Mouse (Mus musculus): ENCODE measurements around the gene Lct.
"Not testable (repeated sequence)": the region's sequence is repeated elsewhere in the genome, so short reads cannot be mapped to it uniquely, and the experiment has no call there.

Gene Lct

DNA sequence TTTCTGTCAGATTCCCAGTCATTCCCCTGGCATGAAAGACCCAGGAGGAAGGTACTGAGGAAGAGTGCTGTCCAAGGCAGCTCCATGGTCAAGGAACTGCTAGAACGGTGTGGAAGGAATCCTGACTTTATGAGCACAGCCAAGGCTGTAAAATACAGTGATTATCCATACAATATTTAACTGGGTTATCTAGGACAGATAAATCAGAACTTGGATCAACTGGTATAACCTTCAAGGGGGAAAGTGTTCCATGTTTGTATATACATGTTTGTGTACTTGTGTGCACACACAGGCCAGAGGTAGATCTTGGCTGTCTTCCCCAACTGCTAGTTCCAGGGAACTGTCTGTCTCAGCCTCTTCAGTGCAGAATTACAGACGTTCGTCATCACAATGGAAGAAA lies at the start of gene Lct:
Lct (minus strand) TSS at position 101 of the 400 bp plus-strand sequence.
- no peak for DNase-seq (ENCODE audit: low read depth)

DNA sequence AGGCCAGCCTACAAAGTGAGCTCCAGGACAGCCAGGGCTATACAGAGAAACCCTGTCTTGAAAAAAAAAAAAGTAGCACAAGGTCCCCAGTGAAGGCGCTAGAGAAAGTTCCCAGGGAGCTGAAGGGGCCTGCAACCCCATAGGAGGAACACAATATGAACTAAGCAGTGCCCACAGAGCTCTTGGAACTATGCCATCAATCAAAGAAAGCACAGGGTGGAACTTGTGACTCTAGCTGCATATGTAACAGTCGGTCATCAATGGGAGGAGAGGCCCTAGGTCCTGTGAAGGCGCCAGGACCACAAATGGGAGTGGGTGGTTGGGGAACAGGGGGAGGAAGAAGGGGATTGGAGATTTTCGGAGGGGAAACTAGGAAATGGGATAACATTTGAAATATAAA lies 48.7 kb upstream of the Lct start:
- no peak for DNase-seq (ENCODE audit: low read depth)

DNA sequence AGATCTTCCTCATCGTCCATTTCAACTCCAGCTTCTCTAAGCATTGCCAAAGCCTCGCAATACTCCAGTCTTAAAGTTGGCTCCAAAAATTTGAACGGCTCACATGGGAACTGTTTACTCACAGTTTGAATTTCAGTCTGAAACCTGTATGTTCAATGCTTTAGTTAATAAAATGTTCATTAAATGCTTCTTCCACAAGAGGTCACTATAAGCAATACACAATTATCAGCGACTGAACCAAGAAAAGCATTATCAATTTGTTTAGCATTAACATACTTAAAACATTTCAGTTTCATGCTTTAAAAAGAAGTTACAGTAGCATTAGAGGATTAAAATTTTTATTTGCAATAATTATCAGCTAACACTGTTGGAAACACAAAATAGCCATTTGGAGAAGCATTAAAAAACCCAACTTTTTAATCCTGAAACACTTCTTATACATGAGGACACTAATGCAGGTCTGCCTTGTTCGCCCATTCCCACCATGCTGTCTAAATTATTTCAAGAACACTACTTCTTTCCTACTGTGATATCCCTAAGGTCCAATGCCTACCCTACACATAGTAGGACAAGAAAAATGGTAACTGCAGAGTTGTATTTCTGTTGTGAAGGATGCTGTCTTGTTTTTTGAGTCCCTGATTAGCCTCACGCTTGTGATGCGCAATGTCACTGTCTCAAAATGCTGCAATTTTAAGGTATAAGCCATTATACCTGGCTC lies 44.2 kb upstream of the Lct start:
- no peak for DNase-seq (ENCODE audit: low read depth)

DNA sequence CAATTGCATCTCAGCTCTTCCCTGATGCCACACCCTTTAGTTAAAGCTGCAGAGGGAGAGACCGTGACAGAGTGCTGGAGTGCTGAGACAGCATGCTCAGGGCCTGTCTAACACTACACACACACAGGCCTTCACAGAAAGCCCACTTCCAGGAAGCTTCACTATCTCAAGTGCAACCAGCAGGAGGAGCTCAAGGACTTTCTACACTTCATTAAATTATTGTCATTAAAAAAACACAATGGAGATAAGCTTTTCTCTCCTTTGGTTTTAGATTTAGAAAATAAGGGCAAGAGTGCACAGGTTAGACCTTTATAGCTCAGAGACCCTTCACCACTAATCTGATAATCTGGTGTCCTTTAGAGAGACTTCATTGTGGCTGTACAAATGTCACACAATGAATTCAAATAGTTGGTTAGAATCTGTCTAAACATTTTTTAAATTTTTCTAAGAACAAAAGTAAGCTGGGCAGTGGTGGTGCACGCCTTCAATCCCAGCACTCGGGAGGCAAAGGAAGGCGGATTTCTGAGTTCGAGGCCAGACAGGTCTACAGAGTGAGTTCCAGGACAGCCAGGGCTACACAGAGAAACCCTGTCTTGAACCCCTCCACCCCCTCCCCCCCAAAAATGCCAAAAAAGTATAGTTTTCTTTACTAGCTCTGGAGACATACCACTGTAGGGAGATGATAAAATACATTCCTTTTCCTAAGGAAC lies 40.8 kb upstream of the Lct start:
- DNase-seq (ENCODE audit: low read depth): peak; percentile 70

DNA sequence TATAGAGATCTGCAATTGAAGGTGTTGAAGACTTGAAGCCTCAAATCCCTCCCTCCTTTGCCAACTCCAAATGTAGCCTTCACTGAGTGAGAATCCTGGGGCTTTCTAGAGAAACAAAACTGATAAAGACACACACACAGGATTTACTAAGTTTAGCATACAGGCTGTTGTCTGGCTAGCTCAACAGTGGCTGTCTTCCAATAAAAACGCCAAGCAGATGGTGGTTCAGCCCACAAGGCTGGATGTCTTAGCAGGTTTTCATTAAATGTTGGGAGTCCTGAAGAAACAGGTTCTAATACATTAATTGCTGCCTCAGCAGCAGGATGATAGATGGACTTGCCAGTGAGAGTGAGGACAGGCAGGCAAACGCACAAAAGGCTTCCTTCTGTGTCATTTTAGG lies 32.5 kb upstream of the Lct start:
- DNase-seq (ENCODE audit: low read depth): no peak

DNA sequence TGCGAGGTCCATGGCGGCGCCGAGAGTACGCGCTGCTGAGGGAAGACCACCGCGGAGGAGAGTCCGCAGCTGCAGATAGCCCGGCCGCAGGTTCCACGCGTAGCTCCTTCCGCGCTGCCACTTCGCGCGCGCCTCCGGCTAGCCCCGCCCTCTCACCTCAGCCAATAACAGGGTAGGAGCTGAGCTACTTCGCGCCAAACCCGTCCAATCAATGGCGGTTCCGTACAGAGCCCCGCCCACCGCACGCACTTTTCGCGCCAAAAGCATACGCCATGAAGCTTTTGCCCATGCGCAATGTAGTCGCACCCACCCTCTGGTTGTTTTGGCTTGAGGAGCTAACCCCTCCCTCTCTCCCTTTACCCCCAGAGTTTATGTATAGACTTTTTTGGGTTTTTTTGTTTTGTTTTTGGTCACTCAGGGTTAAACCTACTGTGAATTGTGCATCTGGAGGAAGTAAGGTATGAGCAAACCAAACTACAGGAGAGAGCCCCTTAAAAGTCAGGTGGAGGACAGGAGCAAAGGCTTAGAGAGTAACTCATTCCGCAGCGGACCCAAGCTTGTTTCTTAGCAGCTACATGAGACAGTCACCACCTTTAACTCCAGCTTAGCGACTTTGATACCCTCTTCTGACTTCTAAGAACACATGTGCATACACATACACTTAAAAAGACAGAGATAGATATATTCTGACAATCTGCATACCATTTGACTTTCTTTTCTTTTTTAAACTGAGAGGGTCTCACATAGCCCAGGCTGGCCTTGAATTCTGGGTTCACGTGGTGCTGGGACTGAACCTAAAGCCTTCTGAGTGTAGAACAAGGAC lies 31.6 kb upstream of the Lct start, which contains the start of gene Mcm6:
Mcm6 (minus strand) TSS at position 111 of the 823 bp plus-strand sequence.
- peak; percentile 94 for DNase-seq (ENCODE audit: low read depth)

DNA sequence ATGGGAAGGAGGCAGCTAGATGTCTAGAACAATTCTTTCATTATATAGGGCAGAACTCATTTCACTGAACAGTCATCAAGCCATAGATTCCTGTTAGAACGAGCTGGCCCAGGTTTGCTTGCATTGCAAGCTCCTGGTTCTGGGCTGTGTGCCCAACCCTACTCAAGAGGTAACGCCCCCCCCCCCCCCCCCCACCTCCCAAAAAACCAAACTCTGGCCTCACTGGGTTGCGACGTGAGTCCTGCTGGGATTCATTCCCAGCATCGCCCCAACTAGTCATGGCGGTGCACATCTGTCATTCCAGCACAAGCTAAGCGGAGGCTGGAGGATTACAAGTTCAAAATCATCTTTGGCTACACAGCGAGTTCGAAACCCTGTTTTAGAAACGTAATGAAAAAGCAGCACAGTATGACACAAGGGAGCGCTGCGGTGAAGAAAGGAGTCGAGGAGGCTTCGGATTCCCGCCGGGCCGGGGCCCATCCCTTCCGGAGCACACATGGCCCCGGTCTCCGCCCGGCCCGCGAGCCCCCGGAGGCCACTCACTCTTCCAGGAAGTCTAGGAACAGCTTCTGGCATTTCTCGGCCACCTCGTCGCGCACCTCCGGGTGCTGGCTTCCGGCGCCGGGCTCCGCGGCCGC lies 30.9 kb upstream of the Lct start:
- no peak for DNase-seq (ENCODE audit: low read depth)

DNA sequence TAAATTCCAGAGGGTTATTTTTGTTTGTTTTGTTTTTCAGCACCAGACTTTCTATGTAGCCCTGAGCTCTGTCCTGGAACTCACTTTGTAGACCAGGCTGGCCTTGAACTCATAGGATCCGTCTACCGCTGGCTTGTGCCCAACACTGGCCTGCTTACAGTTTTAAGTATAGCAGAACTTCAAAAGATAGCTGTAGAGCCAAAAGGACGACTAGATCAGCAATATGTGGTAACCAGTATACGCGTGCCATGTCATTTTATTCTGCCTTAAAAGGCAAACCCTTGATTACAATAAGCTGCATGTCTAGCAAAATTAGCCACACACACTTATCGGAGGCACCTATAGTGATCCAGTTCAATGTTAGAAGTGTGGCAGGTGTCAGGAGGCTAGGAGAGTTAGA lies 30.2 kb upstream of the Lct start:
- no peak for DNase-seq (ENCODE audit: low read depth)

DNA sequence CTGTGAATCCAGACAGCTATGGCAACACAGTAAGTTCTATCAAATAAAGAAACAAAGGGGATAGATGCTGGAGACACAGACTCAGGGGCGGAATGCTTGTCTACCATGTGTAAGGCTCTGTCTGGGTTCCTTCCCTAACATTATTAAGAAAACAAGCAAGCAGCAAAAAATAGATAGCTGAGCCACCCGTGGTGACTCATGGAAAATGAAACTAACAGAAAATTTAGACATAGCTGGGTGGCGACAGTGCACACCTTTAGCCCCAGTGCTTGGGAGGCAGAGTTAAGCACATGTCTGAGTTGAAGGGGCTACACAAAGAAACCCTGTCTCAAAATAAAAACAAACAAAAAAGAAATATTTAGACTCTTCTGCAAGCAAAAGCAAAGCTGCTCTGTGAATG lies 29.3 kb upstream of the Lct start:
- DNase-seq (ENCODE audit: low read depth): peak; percentile 35

DNA sequence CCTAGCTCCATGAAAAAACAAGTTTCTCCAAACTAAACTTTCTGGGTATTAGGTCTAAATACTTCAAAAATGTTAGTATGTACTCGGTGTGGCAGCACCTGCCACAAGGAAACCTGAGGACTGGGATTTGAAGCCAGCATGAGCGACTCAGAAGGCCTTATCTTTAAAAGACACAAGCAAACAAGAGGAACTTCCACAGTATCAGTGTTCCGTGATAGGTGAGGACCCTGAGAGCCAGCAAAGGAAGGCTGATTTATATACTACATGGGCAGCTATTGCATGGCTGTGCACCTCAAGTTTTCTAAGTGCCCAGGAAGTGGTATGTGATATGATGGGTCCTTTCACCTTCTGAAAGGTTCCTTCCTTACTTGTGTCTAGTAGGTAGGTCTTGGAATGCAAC lies 25.0 kb upstream of the Lct start:
- no peak for DNase-seq (ENCODE audit: low read depth)

DNA sequence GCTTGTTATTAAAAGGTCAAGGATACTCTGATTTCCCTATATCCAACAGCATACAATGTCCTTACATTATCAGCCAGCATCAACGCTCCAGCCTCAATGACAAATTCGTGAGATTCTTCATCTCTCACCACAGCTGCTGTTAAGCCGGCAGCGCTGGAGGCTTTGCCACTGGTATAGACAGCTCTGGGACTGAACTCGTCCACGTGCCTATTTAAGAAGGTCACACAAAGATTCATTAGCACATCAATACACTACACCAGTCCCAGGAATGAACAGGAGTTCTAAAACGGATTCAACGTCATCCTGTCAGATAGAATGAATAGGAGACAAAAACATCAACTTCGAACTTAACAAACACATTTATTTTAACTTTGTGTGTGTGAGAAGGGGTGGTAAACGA lies 16.1 kb upstream of the Lct start:
- DNase-seq (ENCODE audit: low read depth): no peak

DNA sequence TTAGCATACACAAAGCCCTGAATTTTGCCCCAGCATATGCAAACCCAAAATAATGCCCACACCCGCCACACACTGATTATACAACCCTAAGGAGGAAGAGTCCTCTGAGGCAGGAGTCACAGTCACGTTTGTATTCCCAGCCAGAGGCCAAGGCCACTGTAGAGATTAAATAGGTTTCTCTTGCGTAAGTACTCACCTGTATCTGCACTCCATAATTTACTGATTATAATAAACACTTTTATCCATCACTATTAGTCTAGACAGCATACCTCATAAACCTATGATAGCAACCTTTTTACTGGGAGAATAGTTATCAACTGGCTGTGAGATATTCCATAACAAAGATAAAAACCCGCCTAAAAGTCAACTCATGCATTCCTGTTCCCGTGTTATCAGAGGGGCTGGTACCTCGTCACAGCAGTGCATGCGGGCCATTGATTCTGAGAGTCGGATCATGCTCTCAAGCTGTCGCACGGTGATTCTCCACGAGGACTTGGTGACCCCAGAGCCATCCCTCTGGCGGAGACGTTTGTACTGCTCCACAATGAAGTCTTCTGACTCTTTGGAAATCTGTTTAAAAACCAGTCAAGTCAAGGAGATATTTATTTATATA lies 9.7 kb upstream of the Lct start:
- no peak for DNase-seq (ENCODE audit: low read depth)

DNA sequence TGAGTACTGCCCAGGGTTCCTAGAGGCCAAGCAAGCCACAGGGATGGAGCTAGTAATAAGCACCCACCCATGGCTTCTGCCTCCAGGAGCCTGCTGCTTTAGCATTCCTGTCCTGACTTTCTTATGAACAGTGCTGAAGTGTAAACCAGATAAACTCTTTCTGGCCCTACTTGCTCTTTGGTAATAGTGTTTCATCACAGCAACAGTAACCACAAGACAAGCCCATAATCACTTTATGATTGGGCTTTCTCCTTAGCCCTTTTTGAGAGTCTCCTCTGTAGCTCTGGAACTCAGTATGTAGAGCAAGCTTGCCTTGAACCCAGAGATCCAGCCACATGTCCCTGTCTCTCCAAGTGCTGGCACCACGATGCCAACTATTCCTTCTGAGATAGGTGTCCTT lies 2.2 kb upstream of the Lct start:
- no peak for DNase-seq (ENCODE audit: low read depth)

DNA sequence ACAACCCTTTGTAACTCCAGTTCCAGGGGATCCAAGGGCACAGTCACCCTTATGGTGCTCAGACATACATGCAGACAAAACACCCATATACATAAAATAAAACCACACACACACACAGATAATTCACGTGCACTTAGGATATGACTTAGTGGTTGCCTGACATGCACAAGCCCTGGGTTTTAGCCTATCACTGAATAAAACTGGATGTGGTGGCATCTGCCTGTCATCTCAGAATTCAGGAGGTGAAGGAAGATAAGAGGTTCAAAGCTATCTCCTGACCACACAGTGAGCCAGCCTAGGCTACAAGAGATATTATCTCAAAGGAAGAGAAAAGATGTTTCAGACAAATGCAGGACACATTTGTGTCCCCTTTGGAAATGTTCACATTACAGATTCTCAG lies 953 bp downstream of the Lct start:
- no peak for DNase-seq (ENCODE audit: low read depth)

DNA sequence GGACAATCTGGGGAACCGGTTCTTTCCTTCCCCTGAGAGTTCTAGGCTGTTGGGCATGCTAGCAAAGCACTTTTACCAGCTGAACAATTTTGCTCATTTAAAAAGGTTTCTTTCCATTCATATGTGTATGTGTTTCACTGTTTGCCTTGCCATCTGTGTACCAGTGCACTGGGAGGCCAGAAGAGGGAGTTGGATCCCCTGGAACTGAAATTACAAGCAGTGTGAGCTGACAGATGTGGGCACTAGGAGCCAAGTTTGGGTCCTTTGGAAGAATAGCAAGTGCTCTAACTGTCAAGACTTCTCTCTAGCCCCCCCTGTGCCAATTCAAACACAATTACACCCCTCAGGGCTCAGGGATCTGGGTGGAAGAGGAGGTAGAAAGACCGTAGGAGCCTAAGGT lies 3.3 kb downstream of the Lct start:
- no peak for DNase-seq (ENCODE audit: low read depth)

DNA sequence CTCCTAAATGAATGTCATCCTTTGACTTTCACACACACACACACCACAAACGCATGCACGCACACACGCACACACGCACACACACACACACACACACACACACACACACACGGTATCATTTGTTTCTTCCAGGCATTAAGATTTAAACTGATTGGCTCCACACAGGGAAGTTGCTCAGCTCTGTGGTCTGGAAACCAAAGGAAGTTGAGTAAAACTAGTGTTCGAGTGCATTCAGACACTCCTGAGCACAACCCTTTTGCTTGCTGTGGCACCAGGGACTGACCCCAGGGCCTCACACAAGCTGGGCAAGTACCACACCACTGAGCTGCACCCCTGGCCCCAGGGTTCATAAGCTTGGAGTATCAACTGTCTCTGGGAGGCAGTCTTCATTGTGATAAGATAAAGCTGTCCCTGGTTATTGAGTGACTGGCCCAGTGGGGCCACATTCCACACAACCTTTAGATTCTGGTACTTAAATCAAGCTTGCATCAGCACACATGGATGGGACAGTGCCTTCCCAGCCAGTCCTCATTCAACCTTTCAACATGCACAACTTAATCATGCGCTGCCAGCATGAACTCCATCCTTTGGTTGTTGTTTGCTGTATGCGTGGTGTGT lies 5.0 kb downstream of the Lct start:
- no peak for DNase-seq (ENCODE audit: low read depth)

DNA sequence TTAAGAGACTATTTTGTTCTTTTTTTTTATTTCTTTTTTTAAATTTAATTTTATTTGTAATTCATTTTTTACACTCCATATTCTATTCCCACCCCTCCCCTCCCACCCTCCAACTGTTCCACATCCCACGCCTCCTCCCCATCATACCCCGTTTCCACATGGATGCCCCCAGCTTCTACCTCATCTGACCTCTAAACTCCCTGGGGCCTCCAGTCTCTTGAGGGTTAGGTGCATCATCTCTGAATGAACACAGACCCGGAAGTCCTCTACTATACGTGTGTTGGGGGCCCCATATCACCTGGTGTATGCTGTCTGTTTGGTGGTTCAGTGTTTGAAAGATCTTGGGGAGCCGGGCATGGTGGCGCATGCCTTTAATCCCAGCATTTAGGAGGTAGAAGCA lies 8.9 kb downstream of the Lct start:
- DNase-seq (ENCODE audit: low read depth): not testable (repeated sequence)

DNA sequence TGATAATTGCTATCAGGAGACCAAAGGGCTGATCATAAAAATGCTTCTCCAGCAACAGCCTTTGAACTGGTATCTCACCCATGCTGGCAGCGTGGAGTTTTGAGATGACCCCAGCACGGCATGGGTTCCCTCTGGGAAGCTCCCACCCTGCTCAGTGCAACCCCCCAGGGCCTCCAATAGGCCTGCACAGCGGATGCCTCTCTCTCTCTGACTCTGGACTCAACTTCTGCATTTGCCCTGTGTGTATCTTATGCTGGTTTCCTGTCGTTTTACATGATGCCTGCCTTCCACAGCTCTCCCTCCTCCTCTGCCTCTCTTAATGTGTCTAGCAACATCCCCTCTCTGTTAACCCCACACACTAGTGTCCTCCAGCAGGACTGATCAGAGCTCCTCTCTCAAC lies 13.5 kb downstream of the Lct start:
- DNase-seq (ENCODE audit: low read depth): no peak

DNA sequence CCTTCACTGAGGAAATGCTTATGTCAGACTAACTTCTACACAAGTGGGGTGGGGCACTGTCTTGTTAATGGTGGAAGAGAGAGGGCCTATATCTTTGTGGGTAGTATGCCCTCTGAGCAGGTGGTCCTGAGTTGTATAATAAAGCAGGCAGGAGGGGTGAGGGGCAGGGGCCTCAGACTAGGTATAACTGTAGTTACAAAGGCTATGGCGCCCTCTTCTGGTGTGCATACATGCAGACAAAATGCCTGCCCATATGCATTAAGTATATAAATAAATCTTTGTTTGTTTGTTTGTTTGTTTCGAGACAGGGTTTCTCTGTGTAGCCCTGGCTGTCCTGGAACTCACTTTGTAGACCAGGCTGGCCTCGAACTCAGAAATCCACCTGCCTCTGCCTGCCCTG lies 19.1 kb downstream of the Lct start:
- DNase-seq (ENCODE audit: low read depth): no peak

DNA sequence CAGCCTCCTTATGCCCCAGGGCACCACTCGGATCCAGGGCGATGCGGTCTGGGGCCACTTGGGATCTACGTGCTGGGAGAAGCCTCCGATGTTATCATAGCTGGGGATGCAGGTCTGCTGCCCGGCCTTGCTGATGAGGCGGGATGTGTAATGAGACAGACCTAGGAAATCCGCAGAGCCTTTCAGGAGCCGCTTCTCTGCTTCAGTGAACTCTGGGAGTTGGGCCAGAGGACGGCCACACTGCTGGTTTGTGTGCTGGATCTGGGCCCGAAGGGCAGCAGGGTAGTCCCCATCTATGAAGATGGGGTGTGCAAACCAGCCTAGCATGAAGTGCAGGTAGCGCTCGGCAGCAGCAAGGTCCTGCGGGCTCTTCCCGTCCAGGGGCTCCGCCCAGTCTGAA lies 24.2 kb downstream of the Lct start:
- DNase-seq (ENCODE audit: low read depth): no peak

DNA sequence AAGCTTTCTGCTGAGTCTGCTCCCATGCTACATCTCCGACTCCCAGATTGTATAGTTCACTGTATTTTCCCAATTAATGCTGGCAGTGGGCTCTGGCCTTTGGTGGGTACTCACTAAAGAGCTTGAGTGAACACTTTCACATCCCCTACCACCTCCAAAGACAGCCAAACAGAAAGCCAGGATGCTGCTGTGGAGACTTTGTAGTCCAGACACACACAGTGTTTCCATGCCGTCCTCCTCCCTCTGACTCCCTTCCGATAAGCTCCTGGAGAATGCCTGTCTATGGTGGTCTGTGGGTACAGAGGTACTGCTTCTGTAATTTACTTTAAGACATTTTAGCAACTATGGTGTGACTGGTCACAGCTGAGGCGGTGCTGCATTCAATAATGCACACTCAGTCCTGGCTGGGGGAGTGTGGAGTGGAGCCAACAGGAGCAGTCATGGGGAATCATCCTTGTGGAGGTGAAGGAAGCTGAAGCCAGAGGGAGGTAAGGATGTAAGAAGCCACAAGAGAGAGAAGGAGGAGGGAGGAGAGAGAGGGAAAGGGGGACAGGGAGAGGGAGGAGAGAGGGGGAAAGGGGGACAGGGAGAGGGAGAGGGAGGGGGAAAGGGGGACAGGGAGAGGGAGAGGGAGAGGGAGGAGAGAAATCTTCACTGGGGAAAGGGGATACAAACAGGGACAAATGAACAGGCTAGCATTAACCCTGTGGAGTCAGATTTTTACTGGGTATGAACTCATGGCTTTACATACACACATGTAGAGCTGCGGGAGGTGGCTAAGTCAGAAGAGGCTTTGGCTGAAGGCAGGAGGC lies 32.2 kb downstream of the Lct start:
- no peak for DNase-seq (ENCODE audit: low read depth)

All from c-Kit-positive CD71-negative TER-119-negative erythroid progenitor cells, embryonic 14.5 days (primary cell).